Mouse (Mus musculus) limb, embryonic 15.5 days (tissue): ENCODE data around the gene Rbbp9. TPM values are rescaled to one million over a fixed set of nuclear protein-coding genes. Genes with fewer than 3 reads are reported as not detected.

Source experiments
- polyA plus RNA-seq: library from polyadenylated mRNA; unstranded; fragments of >200 nt; fragmentation: Nextera tagmentation; extraction: Ambion mirVana; gene quantifications from 2 replicates; pipeline ENCODE4 v1.2.1, GENCODE M21; 2015

Rbbp9 gene
- polyA plus RNA-seq, 1 experiment from 2014 or later, result 61.2 TPM

Other genes starting within 250 kb of the Rbbp9 start
- 1.6 and 2.3 TPM in 2 replicates for gene Ovol2, start 218.7 kb downstream of the Rbbp9 start, polyA plus RNA-seq
- 40.1 and 41.8 TPM in 2 replicates for gene Kat14, start 181.9 kb downstream of the Rbbp9 start, polyA plus RNA-seq
- gene Pet117, start 181.9 kb downstream of the Rbbp9 start, polyA plus RNA-seq, result 2.3 and 3.4 TPM in 2 replicates
- gene Dzank1, start 23.5 kb downstream of the Rbbp9 start, polyA plus RNA-seq, result 0.61 and 0.63 TPM in 2 replicates
- gene Polr3f, start 23.2 kb downstream of the Rbbp9 start, polyA plus RNA-seq, result 21.9 and 22.3 TPM in 2 replicates
- 78.6 and 78.7 TPM in 2 replicates for gene Sec23b, start 5.4 kb upstream of the Rbbp9 start, polyA plus RNA-seq
- gene Smim26, start 43.2 kb upstream of the Rbbp9 start, polyA plus RNA-seq, result 23.8 and 38.9 TPM in 2 replicates
- gene Dtd1, start 49.0 kb upstream of the Rbbp9 start, polyA plus RNA-seq, result 39.3 and 40.5 TPM in 2 replicates